Mouse (Mus musculus) cortical plate, adult 2 months (tissue): ENCODE data around the gene Uba7.

Source experiments
- CTCF ChIP-seq: fragments of 200-500 bp; IDR thresholded peaks from 2 replicates; pipeline ENCODE4 v1.5.1; 2011; ENCODE audit warnings: mild to moderate bottlenecking, control low read depth, low read length; ENCODE audit not compliant: insufficient read depth; ENCODE audit errors: extremely low read depth
- POLR2A ChIP-seq: fragments of 200-500 bp; IDR thresholded peaks from 2 replicates; pipeline ENCODE4 v1.6.1; 2011; ENCODE audit warnings: mild to moderate bottlenecking, low read length, control low read depth; ENCODE audit not compliant: insufficient read depth; ENCODE audit errors: extremely low read depth

GRCm38 (mm10) chr9:108023216-108023615, 47.9 kb downstream of the Uba7 start:
- TF ChIP-seq CTCF (no peak), POLR2A (no peak)
